Mouse (Mus musculus) Patski (cell line): ENCODE data around the gene Gas7. TPM values are rescaled to one million over a fixed set of nuclear protein-coding genes. Genes with fewer than 3 reads are reported as not detected.

Source experiments
- ATAC-seq: fragments of 100-300 bp; one replicate; pipeline ENCODE4 v1.8.0; 2021
- CTCF ChIA-PET: fragments of 350-600 bp; sonication (Branson Sonifier 250); formaldehyde crosslinking; loops from one replicate; lab custom pipeline; 2022; ENCODE audit warnings: inconsistent platforms; lab: Charles Lee
- POLR2A ChIA-PET: fragments of 350-600 bp; sonication (Branson Sonifier 250); formaldehyde crosslinking; loops from one replicate; lab custom pipeline; 2022; ENCODE audit warnings: antibody characterized with exemption, inconsistent platforms; lab: Charles Lee
- DNase-seq: peaks from one replicate; pipeline ENCODE4 v3.0.0-alpha.2; 2011; ENCODE audit warnings: low read depth, low spot score
- H3K27me3 ChIP-seq: fragments of 371-371 bp; one replicate; pipeline ENCODE4 v1.5.1; 2021
- CTCF ChIP-seq: fragments of 100-300 bp; IDR thresholded peaks from one replicate; pipeline ENCODE4 v1.5.1; 2021
- in situ Hi-C: fragments of 300-500 bp; cut with MboI; formaldehyde crosslinking; loops from 3 replicates; pipeline ENCODE4 v1.11.1; 2018; ENCODE audit warnings: low pct_unique_long_range_greater_than_20kb, mixed read lengths
- polyA plus RNA-seq: library from polyadenylated mRNA; unstranded; gene quantifications from one replicate; pipeline ENCODE4 v1.2.3, GENCODE M21; 2021

The Gas7 gene
- polyA plus RNA-seq, 1 experiment from 2014 or later: 0.41 TPM

DNA sequence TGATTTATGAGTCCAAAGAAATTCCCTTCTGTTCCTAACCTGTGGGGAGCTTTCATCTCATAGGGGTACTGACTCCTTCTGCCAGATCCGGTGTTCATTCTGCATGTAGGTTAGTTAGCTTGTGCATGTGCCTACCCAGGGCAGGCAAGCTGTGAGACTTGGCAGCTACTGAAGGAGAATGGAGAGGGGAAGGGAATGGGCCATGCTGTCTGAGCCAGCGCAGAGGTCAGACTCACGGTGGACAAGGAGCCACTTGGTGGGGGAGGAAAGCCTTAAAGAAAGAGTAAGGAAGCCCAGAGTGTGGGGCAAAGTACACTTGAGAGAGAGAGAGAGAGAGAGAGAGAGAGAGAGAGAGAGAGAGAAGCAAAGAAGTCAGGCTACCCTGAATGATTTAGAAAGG lies 101.1 kb downstream of the Gas7 start:
- ChIA-PET POLR2A (interaction anchor here (0.5 kb wide), 1 partner anchor 448 kb away, joined by 3 read pairs; no protein-coding TSS in a partner anchor), CTCF (no interaction called here)
- in situ Hi-C loops: no loop called here
- no peak for TF ChIP-seq CTCF
- no peak for ATAC-seq
- peaks cover 16% of the 10 kb centered on the region for H3K27me3 ChIP-seq
- no peak for DNase-seq

DNA sequence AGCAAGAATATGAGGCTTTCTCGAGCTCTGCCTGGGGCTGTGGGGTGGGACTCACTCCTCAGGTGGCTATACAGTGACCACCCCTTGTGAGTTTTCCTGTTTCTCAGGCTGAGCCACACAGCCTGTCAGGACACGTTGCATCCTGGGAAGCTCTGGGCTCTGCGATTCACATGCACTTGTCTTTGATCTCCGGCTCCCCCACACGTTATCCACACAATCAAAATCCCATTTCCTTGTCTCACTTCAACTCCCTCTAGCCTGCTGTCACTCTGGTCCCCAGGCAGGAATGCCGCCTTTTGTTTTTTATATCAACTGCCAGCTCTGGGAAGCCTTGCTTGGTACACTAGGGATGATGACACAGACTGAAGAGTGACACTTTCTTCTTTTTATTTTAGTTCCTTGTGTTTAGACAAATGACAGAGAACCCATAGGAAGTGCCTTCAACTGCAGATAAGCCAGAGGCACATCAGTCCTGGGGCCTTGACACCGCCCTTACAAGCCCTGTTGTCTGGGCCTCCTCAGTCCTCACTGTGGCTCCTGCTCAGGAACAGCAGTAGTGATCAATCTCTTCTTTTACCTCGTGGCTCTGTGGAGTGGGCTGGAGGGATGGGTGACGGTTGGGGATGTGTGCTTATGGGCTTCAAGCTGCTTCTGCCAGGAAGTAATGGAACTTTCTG lies 103.7 kb downstream of the Gas7 start:
- ChIA-PET POLR2A (no interaction called here), CTCF (no interaction called here)
- peaks cover 13% of the 10 kb centered on the region for H3K27me3 ChIP-seq
- TF ChIP-seq CTCF: no peak
- in situ Hi-C loops: no loop called here
- DNase-seq (no peak), ATAC-seq (no peak)

DNA sequence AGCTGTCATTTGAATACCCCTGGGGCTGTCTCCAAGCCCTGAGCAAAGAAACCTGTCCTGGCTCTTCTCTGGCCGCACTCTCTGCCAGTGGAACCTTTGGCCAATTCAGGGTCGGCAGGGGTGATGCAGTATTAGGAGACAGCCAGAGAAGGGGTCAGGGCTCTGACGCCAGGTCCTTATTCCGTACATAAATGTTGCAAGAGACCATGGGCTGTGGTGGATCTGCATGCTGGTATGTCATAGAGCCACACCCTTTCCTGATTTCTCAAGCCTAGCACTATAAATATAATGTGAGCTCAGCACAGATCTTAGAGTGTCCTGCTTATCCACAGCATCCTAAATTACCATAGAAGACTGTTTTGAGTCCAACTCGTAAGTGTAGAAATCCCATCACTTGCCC lies 104.3 kb downstream of the Gas7 start:
- ATAC-seq (no peak), DNase-seq (no peak)
- ChIA-PET POLR2A (no interaction called here), CTCF (no interaction called here)
- no peak for TF ChIP-seq CTCF
- in situ Hi-C loops: no loop called here
- H3K27me3 ChIP-seq: peaks cover 13% of the 10 kb centered on the region

DNA sequence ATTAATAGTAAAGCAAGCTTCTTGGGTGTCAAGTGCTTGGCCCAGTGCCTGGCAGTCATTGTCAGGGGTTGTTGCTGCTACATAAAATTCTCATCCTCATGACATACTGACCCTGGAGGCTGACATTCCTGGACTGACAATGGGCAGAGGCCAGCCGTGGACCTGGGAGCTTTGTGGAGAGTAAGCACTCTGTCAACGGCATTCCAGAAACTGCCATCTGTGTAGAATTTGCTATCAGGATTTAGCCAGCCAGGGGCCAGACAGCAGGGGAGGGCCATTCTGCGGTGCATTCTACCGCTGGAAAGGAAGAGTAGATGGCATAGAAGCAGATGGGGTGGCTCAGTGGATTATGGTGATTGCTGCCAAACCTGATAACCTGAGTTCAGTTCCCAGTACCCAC lies 106.4 kb downstream of the Gas7 start:
- no peak for TF ChIP-seq CTCF
- POLR2A ChIA-PET: no interaction called here
- H3K27me3 ChIP-seq: peaks cover 9% of the 10 kb centered on the region
- CTCF ChIA-PET: no interaction called here
- no peak for DNase-seq
- no peak for ATAC-seq
- in situ Hi-C loops: no loop called here

DNA sequence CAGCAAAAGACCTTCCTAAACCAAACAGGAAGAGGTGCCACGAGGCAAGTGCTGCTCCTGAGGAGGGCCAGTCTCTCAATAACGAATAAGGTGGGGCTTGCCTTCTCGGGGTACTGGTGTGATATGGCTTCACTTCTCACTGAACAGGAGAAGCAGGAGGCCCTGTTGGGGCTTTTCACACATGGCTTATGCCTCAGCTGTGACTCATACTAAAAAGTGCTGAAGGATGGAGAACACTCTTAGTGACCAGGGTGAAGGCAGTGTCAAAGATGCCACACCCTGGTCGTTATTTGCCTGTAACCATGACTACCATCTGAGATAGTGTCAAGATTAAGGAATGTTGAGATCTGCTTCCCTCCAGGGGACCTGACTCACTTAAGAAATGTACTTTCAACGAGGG lies 107.9 kb downstream of the Gas7 start:
- DNase-seq (no peak), ATAC-seq (peak; percentile 36)
- H3K27me3 ChIP-seq: no peaks in the 10 kb centered on the region
- CTCF ChIA-PET: no interaction called here
- no peak for TF ChIP-seq CTCF
- POLR2A ChIA-PET: no interaction called here
- in situ Hi-C loops: no loop called here

DNA sequence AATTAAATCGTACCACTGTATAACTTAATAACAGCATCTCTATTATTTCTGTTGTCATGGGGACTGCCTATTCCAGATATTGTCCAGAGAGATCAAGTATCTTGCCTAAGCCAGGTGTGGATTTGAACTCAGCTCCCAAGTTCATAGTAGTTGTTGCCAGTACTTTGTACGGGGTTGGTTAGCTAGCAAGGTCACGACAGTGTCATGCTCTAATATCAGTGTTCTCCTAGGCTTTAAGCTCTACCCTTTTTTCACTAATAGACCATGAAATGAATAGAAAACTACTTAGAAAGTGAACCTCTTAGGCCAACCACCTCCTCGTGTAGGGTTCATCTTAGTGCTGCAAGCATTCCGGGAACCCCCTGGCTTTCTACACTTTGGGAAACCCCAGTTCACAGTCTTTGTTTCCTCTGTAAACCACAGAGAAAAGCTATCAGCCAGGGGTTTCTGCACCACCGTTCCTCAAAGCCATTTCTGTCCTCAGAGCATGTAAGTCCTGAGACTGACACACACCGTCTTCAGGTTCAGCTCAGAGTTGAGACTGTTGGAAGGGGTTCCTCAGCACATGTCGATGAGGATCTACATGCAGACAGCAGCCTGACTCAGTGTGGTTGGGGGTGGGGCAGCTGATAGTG lies 108.9 kb downstream of the Gas7 start:
- no peaks in the 10 kb centered on the region for H3K27me3 ChIP-seq
- ChIA-PET POLR2A (no interaction called here), CTCF (no interaction called here)
- in situ Hi-C loops: no loop called here
- TF ChIP-seq CTCF: no peak
- no peak for ATAC-seq
- no peak for DNase-seq

DNA sequence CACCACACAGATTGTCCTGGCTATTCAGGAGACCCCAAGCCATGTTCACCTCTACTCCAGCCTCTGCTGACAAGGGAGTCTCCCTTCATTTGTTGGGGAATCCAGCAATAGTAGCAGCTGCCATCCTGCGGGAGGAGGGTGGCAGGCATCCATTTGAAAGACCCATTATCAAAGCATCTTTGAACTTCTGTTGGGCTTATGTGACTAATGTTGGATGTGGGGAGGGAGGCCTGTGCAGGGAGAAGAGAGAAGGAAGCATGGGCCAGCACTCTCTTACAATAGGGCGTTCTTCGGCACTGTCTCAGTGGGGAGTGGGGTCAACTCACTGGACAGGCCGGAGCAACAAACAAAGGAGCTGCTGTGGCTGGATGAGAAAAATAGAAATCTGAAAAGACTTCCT lies 110.3 kb downstream of the Gas7 start:
- no peak for ATAC-seq
- in situ Hi-C loops: no loop called here
- H3K27me3 ChIP-seq: no peaks in the 10 kb centered on the region
- ChIA-PET POLR2A (no interaction called here), CTCF (no interaction called here)
- no peak for DNase-seq
- no peak for TF ChIP-seq CTCF

DNA sequence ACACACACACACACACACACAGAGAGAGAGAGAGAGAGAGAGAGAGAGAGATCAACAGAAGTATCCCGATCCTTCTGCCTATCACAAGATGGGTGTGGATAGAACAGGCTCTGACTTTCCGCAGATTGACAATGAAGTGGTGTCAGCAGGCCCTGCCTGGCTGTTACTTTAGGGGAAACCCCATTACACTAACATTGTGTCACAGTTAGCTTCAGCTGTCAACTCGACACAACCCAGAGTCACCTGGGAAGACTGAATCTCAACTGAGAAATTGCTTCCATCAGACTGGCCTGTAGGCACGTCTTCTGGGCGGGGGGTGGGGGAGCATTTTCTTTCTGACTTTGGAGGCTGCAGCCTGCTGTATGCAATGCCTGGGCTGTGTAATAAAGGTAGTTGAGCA lies 111.5 kb downstream of the Gas7 start:
- no peak for TF ChIP-seq CTCF
- ChIA-PET CTCF (interaction anchor here (0.7 kb wide), 2 partner anchors 9 to 14 kb away, joined by 3 read pairs; no protein-coding TSS in a partner anchor), POLR2A (no interaction called here)
- ATAC-seq (no peak), DNase-seq (no peak)
- in situ Hi-C loops: no loop called here
- no peaks in the 10 kb centered on the region for H3K27me3 ChIP-seq

DNA sequence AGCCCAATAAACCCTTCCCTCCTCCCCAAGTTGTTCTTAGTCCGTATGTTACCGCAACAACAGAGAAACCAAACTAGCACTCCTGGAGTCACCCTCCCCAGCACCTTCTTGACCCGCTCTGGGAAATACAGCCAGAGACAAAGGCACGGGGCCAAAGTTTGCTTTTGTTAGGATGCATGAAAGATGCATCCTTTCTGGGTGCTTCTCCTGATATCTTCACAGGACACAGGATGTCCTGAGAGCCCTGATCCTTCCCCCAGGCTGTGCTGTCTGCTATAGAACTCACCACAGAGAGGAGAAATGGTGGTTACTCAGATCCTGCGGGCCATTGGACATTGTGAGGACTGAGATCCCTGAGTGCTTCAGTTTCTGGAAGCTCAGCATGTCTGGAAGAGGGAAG lies 111.9 kb downstream of the Gas7 start:
- ChIA-PET CTCF (interaction anchor here (0.7 to 1.4 kb wide), 3 partner anchors 9 to 139 kb away, joined by 3 read pairs; no protein-coding TSS in a partner anchor), POLR2A (no interaction called here)
- no peak for TF ChIP-seq CTCF
- no peak for DNase-seq
- in situ Hi-C loops: no loop called here
- no peak for ATAC-seq
- no peaks in the 10 kb centered on the region for H3K27me3 ChIP-seq

DNA sequence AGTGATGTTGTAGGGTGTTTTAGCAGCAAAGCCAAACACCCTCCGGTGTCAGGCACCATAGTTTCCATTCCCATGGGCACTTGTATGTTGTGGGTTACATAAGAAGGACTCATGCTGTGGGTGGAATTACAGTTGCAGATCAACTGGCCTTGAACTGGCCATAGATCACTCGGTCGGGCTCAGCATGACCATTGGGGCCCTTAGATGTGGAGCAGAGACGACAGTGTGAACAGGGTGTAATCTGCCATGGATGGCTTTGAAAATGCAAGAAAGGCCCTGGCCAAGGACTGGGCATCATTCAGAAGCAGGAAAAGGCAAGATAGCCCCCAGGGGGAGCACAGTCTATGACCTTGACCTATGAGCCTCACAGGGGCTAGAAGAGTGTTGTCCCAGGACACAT lies 112.8 kb downstream of the Gas7 start:
- TF ChIP-seq CTCF: no peak
- no peaks in the 10 kb centered on the region for H3K27me3 ChIP-seq
- DNase-seq: no peak
- CTCF ChIA-PET: interaction anchor here (1.4 kb wide), 1 partner anchor 140 kb away, joined by 3 read pairs; no protein-coding TSS in a partner anchor
- POLR2A ChIA-PET: no interaction called here
- no peak for ATAC-seq
- in situ Hi-C loops: no loop called here

DNA sequence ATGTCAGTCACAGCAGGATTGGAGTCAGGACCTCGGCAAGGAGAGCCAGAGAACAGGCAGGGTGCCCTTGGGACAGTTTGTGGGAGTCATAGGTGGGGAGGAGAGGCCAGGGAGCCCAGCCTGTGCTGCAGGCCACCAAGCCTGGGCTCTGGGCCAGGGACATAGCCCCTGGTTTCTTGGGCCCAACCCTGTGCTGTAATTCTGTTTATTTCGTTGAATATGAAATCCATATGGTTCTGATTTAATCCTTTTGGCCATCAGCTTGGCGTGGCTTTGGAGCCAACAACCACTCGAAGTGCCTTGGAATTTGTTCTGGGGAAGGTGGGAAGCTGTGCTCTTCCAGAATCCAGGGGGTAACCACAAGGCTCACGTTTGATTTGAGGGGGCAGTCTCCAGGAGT lies 113.6 kb downstream of the Gas7 start:
- no peak for ATAC-seq

More for the DNA sequence above, 113.6 kb downstream of the Gas7 start:
- ChIA-PET CTCF (no interaction called here), POLR2A (no interaction called here)
- DNase-seq: no peak
- TF ChIP-seq CTCF: no peak
- no peaks in the 10 kb centered on the region for H3K27me3 ChIP-seq
- in situ Hi-C loops: no loop called here
